Mouse (Mus musculus) gastrocnemius, adult 2 months (tissue): ENCODE results near the gene Pfkfb3. TPM values are rescaled to one million over a fixed set of nuclear protein-coding genes. Genes with fewer than 3 reads are reported as not detected.

ENCODE experiments used
- DNase-seq: peaks from one replicate; pipeline ENCODE4 v3.0.0; 2022
- H3K27ac ChIP-seq: fragments of 200-600 bp; 2 replicates; pipeline ENCODE4 v1.8.1; 2022; ENCODE audit warnings: mild to moderate bottlenecking
- H3K4me3 ChIP-seq: fragments of 200-600 bp; 2 replicates; pipeline ENCODE4 v1.8.1; 2022; ENCODE audit warnings: mild to moderate bottlenecking, moderate library complexity
- CTCF ChIP-seq: fragments of 200-600 bp; IDR thresholded peaks from 2 replicates; pipeline ENCODE4 v1.8.1; 2022; ENCODE audit warnings: antibody characterized with exemption, mild to moderate bottlenecking, moderate library complexity
- intact Hi-C: fragments of 180-260 bp; cut with DNase I; formaldehyde crosslinking; loops from one replicate; pipeline ENCODE4 v1.15.1; 2025
- long read RNA-seq, 2 experiments: library from polyadenylated mRNA; stranded (forward); transcript quantifications; one replicate each; pipeline ENCODE4 v2.0.0; 2021
- total RNA-seq, 2 experiments: library from RNA; stranded (reverse); gene quantifications; 2 replicates each; pipeline ENCODE4 v1.2.3; 2021

Gene Pfkfb3
- 100 to 1,000 TPM in 1 of 2 experiments, 10 to 100 TPM in 1; 84.9 to 302 TPM for total RNA-seq
- long read RNA-seq, experiment 1, full-length matches to known transcripts, result 9 of 15 reads
- long read RNA-seq, experiment 1, partial matches to known transcripts, result 1 of 15 reads
- long read RNA-seq, experiment 1, other reads (novel, unspliced or antisense), result 5 of 15 reads
- long read RNA-seq, experiment 2, partial matches to known transcripts, result 0 of 28 reads
- long read RNA-seq, experiment 2, other reads (novel, unspliced or antisense), result 24 of 28 reads

DNA sequence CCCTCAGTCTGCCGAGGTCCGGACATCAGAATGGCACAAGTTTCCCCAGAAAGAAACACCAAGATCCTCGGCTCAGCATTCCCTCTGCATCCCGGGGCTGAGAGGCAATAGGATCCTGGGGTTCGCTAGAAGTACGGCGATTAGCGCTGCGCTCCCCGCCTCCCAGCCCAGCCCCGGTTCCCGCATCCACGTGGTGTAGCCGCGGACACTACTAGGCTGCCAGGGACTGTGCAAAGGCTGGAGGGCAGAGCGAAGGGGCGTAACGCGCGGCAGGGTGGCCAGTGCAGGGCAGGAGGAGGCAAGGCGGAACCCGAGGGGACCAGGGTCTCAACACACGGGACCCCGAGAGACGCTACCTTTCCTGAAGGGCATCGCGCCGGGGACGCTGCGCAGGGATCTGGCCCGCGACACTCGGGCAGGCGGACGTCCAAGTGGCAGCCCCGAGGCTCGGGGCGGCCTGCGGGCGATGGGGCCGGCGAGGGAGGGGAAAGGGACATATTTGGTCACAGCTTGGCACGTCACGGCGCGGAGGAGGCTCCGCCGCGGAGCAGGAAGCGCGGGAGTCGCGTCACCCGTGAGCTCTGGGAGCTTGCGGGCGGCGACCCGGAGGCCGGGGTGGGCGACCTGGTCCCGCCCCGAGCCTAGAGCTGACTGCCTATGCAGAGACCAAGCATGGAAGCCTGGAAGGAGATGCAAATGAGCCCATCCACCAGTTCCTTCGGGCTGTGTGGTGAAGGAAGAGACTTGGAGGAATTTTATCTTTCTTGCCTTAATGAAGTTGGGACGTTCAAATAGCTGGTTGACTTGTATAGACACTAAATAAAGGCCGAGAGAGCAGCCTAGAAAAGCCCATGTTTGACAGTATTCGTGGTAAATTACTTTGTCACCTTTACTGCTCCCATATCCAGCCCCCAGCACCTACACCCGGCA is at the start of gene Pfkfb3:
TSS of gene Pfkfb3 (minus strand) at position 607 of the 930 bp plus-strand sequence.
- H3K4me3 ChIP-seq, result peak within 1 kb of the TSS; percentile 80
- DNase-seq, result peak; percentile 87
- peak within 1 kb of the TSS; percentile 77 for H3K27ac ChIP-seq
- intact Hi-C loops, result no loop called here
- no peak for TF ChIP-seq CTCF

DNA sequence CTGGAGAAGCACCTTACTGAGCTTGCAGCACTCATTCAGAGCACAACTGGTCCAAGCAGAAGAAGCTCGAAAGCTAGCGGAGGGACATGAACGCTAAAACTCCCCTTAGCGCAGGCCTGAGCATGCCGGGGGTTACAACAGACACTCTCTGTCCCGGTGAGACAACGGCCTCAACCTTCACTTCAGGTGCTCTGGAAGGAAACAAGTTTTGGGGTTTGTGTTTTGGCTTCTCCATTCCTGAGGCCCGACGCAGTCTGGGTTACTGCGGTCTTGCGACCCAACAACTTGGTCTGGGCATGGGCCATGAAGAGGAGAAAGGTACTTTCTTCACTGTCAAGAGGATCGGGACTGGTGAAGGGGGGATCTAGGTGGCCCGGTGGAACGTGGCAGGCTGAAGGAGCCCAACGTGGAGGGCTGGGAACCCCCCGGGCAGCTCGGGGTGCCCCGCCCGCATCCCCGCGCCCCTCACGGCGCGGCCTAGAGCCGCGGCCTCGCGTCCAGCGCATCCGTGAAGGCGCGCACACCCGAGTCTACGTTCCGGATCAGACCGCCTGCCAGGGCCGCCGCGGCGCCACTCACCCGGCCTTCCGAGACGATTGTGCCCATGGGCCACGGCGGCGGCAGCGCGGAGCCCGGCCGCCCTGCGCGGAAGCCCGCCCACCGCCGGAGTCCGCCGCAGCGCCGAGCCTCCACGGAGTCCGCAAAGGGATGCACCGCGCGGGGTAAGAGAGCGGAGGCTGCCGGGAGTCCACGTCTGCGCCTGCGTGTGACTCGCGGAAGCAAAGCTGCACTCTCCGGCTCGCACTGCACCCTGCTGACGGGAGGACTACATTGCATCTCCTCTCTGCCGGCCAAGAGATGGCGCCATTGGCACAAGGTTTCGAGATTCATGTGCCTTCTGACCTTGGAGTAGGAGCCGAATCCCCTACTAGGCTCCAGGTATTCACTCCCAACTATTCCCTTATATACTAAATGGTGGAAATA is 48.9 kb upstream of the Pfkfb3 start:
- Histone ChIP-seq H3K27ac (peak overlapping the region; percentile 91), H3K4me3 (peak overlapping the region; percentile 99)
- TF ChIP-seq CTCF, result peak; percentile 99; the same call in 1 of the 2 replicates
- peak; percentile 96 for DNase-seq
- intact Hi-C loops, result loop anchor here (10.0 kb wide), 2 partner anchors 102 to 172 kb away; partner anchors contain the start of genes Ankrd16, Fbh1 and Il15ra

DNA sequence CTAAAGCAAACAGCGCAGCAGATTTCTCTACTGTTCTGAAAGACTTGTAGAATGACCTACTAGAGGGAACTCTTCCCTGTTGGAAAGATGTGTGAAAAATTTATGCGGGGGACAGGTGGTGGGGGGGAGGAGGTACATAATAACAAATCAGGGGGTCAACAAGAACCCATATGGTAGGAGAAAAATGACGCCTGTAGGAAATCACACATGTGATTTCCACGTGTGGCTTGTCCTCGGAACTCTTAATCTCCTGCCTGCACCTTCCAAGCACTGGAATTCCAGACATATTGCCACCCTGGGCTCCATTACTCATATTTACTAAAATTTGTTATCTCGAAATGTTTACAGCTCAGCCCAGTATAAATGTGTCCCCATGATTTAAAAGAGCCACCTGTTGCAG is 47.9 kb upstream of the Pfkfb3 start:
- H3K27ac ChIP-seq, result no peak overlapping the region
- intact Hi-C loops, result loop anchor here (10.0 kb wide), 2 partner anchors 103 to 173 kb away; partner anchors contain the start of genes Ankrd16, Fbh1 and Il15ra
- no peak for DNase-seq
- H3K4me3 ChIP-seq, result peak overlapping the region; percentile 99
- TF ChIP-seq CTCF, result no peak

DNA sequence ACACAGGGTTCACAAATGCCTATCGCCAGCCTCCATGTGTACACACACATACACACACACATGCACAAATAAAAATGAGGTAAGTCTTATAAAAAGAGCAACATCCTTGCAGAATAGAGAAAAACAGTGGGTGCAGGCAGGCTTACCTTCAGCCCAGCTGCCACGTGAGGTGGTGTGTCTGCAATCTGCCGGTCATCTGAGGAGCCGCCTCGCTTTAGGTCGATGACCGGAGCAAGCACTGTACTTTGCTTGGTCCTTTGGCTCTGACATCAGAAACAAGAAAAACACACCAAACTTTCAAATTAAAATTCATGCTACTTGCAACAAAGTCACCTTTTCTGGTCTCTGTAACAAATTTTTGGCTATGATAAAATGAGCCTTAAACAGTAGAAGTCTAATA is 44.0 kb upstream of the Pfkfb3 start:
- Histone ChIP-seq H3K27ac (no peak overlapping the region), H3K4me3 (no peak overlapping the region)
- no peak for TF ChIP-seq CTCF
- no peak for DNase-seq
- intact Hi-C loops, result no loop called here

DNA sequence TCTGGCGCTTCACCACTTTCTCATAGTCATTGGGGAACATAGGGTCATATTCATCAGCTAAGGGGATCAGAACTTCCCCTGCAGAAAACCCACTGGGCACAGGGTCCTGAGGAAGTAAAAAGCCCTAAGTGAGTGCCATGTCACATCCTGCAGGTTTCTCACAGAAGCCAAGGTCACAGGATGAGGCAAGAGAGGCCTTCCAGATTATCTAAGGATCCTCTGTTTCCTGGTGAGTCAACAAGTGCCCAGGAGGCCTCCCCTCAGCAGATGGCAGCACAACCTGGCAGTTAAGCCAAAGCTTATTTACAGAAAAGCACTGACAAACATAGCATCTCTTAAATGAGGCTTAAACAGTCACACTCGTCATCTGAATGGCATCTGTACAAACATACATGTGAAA is 42.8 kb upstream of the Pfkfb3 start:
- intact Hi-C loops, result no loop called here
- no peak overlapping the region for H3K4me3 ChIP-seq
- TF ChIP-seq CTCF, result no peak
- no peak for DNase-seq
- no peak overlapping the region for H3K27ac ChIP-seq

- no peak overlapping the region for H3K27ac ChIP-seq
- DNase-seq, result no peak
- no peak overlapping the region for H3K4me3 ChIP-seq
- intact Hi-C loops, result no loop called here
- no peak for TF ChIP-seq CTCF
Measured at GRCm38 (mm10) chr2:11587996-11588395, 34.1 kb upstream of the Pfkfb3 start.

DNA sequence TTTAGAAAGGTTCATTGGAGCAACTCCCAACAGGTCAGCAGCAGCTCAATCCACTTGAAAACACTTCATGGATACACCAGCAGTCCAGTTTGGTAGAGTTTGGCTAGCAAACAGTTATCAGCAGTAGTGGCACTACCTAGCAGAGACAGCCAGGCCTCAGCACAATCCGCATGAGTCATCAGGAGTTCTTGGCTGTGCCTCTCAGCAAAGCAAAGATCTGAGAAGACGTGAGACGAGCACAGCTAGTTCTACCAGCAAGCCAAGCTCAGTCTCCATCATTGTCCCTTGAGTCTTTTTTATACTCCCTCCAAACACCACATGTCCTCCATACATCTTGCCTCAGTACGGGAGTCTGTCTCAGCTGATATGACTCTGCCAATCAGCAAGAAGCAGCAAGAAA is 25.5 kb upstream of the Pfkfb3 start:
- Histone ChIP-seq H3K4me3 (no peak overlapping the region), H3K27ac (no peak overlapping the region)
- TF ChIP-seq CTCF, result no peak
- intact Hi-C loops, result no loop called here
- DNase-seq, result no peak

DNA sequence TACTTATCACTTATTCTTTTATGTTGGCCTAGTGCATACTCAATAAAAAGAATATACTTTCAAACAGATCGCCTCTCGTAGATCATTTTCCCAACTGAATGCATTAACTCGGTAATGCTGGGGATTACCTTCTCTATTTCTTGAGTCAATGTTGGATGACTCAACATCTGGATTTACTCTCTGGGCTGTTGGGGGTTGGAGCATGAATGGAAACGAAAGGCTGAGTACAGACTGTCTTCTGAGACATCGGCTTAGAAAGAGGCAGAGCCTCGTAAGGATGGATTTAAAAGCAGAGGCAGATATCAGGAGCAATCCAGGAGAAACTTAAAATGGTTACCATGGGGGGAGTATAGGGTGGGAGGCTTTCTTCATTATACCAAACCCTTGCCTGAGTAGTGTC is 24.3 kb upstream of the Pfkfb3 start:
- Histone ChIP-seq H3K27ac (no peak overlapping the region), H3K4me3 (no peak overlapping the region)
- intact Hi-C loops, result no loop called here
- no peak for DNase-seq
- TF ChIP-seq CTCF, result no peak

DNA sequence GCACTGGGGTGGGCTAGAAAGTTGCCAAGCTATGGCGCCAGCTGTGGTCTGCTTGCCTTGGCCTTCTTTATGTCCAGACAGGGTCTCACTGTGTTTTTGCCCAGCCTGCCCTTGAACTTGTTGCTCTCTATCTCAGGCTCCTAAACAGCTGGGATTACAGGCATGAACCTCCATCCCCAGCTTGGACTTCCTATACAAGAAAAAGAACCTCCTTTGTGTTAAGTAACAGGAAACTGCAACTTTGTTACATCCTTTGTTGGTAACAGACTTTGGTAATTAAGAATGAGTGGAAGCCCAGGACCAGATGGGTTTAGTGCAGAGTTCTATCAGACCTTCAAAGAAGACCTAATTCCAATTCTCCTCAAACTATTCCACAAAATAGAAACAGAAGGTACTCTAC is 19.8 kb upstream of the Pfkfb3 start:
- intact Hi-C loops, result no loop called here
- TF ChIP-seq CTCF, result no peak
- no peak for DNase-seq
- no peak overlapping the region for H3K27ac ChIP-seq
- no peak overlapping the region for H3K4me3 ChIP-seq

- no peak for TF ChIP-seq CTCF
- no peak overlapping the region for H3K4me3 ChIP-seq
- no peak for DNase-seq
- intact Hi-C loops, result no loop called here
- H3K27ac ChIP-seq, result no peak overlapping the region
Measured at GRCm38 (mm10) chr2:11571004-11571535, 17.2 kb upstream of the Pfkfb3 start.

- no peak overlapping the region for H3K27ac ChIP-seq
- no peak overlapping the region for H3K4me3 ChIP-seq
- DNase-seq, result no peak
- TF ChIP-seq CTCF, result no peak
- intact Hi-C loops, result no loop called here
Measured at GRCm38 (mm10) chr2:11568471-11568870, 14.6 kb upstream of the Pfkfb3 start.
